Mouse (Mus musculus): Measurements from ENCODE around the gene Coro2b. TPM values are rescaled to one million over a fixed set of nuclear protein-coding genes. Genes with fewer than 3 reads are reported as not detected.
A peak's percentile ranks its signal among the peaks of the same experiment; 100 is the strongest.

Gene Coro2b
- polyA plus RNA-seq, 1 experiment from 2014 or later: 9.0 TPM

DNA sequence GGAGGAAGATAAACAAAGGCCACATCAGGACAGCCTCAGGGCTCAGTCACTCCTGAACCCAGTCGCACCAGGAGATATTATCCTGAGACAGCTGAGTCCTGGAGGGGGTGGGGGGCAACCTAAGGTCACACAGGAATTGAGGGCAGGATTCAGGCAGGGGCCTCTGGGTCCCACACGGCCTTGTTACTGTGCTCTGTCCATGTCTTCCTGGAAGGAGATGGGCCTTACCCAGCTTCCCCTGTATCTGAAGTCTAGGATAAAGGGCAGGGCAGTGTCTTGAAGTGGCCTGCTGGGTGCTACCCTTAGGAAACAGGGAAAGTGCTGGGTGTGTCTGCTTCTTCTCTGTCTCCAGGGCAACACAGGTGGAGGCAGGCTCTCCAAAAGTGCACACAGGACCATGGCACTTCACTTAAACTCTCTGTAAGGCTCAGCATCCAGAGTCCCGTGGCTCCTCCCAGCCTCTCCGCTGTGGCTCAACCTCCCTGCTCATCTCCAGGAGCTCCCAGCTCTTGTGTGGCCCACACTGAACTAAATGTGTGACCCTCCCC, 12.0 kb downstream of the Coro2b start:
- H3K27me3 ChIP-seq (replicated peaks; ENCODE audit: control insufficient read depth, insufficient read depth, low read length): no peaks in the 10 kb centered on the region
- DNase-seq (ENCODE audit: low spot score) (no peak), ATAC-seq (replicated peaks; ENCODE audit: low FRiP score, low TSS enrichment, low read depth) (no peak)
- H3K4me1 ChIP-seq (replicated peaks; ENCODE audit: control insufficient read depth, insufficient read depth, low read length): peaks cover 45% of the 10 kb centered on the region
- H3K36me3 ChIP-seq (ENCODE audit: control insufficient read depth, insufficient read depth, low read length): no peaks in the 10 kb centered on the region
- H3K9me3 ChIP-seq (ENCODE audit: control insufficient read depth, low read length): no peaks in the 10 kb centered on the region
- no peak overlapping the region for H3K9ac ChIP-seq (ENCODE audit: low read length)
- H3K27ac ChIP-seq (ENCODE audit: low read depth): no peak overlapping the region; the same call in 1 of the 2 replicates
- no peak overlapping the region for H3K4me2 ChIP-seq (ENCODE audit: low read length)
- H3K4me3 ChIP-seq (ENCODE audit: low read depth, low read length): no peak overlapping the region
- 50% methylated on average over 4 of the region's 4 CpGs for WGBS

GRCm38 (mm10) chr9:62522791-62523471, 13.9 kb downstream of the Coro2b start:
- ATAC-seq (replicated peaks; ENCODE audit: low FRiP score, low TSS enrichment, low read depth) (no peak), DNase-seq (ENCODE audit: low spot score) (no peak)
- Histone ChIP-seq H3K27ac (ENCODE audit: low read depth) (no peak overlapping the region), H3K9me3 (ENCODE audit: control insufficient read depth, low read length) (no peaks in the 10 kb centered on the region), H3K36me3 (ENCODE audit: control insufficient read depth, insufficient read depth, low read length) (no peaks in the 10 kb centered on the region), H3K4me1 (replicated peaks; ENCODE audit: control insufficient read depth, insufficient read depth, low read length) (peaks cover 45% of the 10 kb centered on the region), H3K4me3 (ENCODE audit: low read depth, low read length) (no peak overlapping the region), H3K4me2 (ENCODE audit: low read length) (peak overlapping the region; percentile 5; the same call in 1 of the 2 replicates), H3K27me3 (replicated peaks; ENCODE audit: control insufficient read depth, insufficient read depth, low read length) (no peaks in the 10 kb centered on the region; the same call in 1 of the 2 replicates), H3K9ac (ENCODE audit: low read length) (no peak overlapping the region)
- WGBS: 11% methylated on average over 15 of the region's 15 CpGs

GRCm38 (mm10) chr9:62522211-62522610, 14.6 kb downstream of the Coro2b start:
- Histone ChIP-seq H3K9me3 (ENCODE audit: control insufficient read depth, low read length) (no peaks in the 10 kb centered on the region), H3K27ac (ENCODE audit: low read depth) (no peak overlapping the region; the same call in 1 of the 2 replicates), H3K27me3 (replicated peaks; ENCODE audit: control insufficient read depth, insufficient read depth, low read length) (no peaks in the 10 kb centered on the region; the same call in 1 of the 2 replicates), H3K9ac (ENCODE audit: low read length) (no peak overlapping the region), H3K4me2 (ENCODE audit: low read length) (no peak overlapping the region), H3K36me3 (ENCODE audit: control insufficient read depth, insufficient read depth, low read length) (no peaks in the 10 kb centered on the region), H3K4me3 (ENCODE audit: low read depth, low read length) (no peak overlapping the region), H3K4me1 (replicated peaks; ENCODE audit: control insufficient read depth, insufficient read depth, low read length) (peaks cover 45% of the 10 kb centered on the region)
- WGBS: 64% methylated on average over 5 of the region's 5 CpGs
- DNase-seq (ENCODE audit: low spot score) (no peak), ATAC-seq (replicated peaks; ENCODE audit: low FRiP score, low TSS enrichment, low read depth) (no peak)

DNA sequence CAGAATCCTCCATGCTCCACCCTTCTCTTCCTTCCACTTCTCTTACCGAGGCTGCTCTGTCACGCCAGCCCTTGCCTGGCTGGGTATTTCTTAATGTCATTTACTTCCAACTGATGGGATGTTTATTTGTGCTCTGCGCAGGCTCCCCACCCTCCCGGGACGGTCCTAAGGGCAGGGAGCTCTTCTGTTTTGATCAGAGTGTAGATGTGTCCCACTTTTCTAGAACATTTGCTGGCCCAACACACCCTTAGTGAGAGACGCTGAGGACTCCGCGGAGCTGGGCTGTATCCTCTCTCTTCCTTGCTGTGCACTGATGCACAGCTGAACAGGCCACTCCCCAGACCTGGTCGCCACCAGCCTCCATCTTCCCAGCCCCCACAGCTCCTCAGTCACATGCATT, 15.3 kb downstream of the Coro2b start:
- H3K4me3 ChIP-seq (ENCODE audit: low read depth, low read length): no peak overlapping the region
- H3K4me1 ChIP-seq (replicated peaks; ENCODE audit: control insufficient read depth, insufficient read depth, low read length): peaks cover 42% of the 10 kb centered on the region
- no peaks in the 10 kb centered on the region for H3K36me3 ChIP-seq (ENCODE audit: control insufficient read depth, insufficient read depth, low read length)
- no peak overlapping the region for H3K4me2 ChIP-seq (ENCODE audit: low read length)
- H3K9ac ChIP-seq (ENCODE audit: low read length): no peak overlapping the region
- H3K27ac ChIP-seq (ENCODE audit: low read depth): peak overlapping the region; percentile 22; the same call in 1 of the 2 replicates
- H3K27me3 ChIP-seq (replicated peaks; ENCODE audit: control insufficient read depth, insufficient read depth, low read length): no peaks in the 10 kb centered on the region; the same call in 1 of the 2 replicates
- DNase-seq (ENCODE audit: low spot score) (no peak), ATAC-seq (replicated peaks; ENCODE audit: low FRiP score, low TSS enrichment, low read depth) (no peak)
- no peaks in the 10 kb centered on the region for H3K9me3 ChIP-seq (ENCODE audit: control insufficient read depth, low read length)
- 45% methylated on average over 9 of the region's 9 CpGs for WGBS

- whole genome bisulfite sequencing: 43% methylated on average over 9 of the region's 9 CpGs
- ATAC-seq (replicated peaks; ENCODE audit: low FRiP score, low TSS enrichment, low read depth): no peak
- Histone ChIP-seq H3K9ac (ENCODE audit: low read length) (no peak overlapping the region), H3K4me2 (ENCODE audit: low read length) (no peak overlapping the region), H3K4me1 (replicated peaks; ENCODE audit: control insufficient read depth, insufficient read depth, low read length) (peaks cover 36% of the 10 kb centered on the region), H3K27ac (ENCODE audit: low read depth) (peak overlapping the region; percentile 22; the same call in 1 of the 2 replicates), H3K4me3 (ENCODE audit: low read depth, low read length) (no peak overlapping the region), H3K27me3 (replicated peaks; ENCODE audit: control insufficient read depth, insufficient read depth, low read length) (no peaks in the 10 kb centered on the region; the same call in 1 of the 2 replicates), H3K9me3 (ENCODE audit: control insufficient read depth, low read length) (no peaks in the 10 kb centered on the region), H3K36me3 (ENCODE audit: control insufficient read depth, insufficient read depth, low read length) (no peaks in the 10 kb centered on the region)
- no peak for DNase-seq (ENCODE audit: low spot score)
These were observed 15.9 kb downstream of the Coro2b start for GRCm38 (mm10) chr9:62520933-62521332.

DNA sequence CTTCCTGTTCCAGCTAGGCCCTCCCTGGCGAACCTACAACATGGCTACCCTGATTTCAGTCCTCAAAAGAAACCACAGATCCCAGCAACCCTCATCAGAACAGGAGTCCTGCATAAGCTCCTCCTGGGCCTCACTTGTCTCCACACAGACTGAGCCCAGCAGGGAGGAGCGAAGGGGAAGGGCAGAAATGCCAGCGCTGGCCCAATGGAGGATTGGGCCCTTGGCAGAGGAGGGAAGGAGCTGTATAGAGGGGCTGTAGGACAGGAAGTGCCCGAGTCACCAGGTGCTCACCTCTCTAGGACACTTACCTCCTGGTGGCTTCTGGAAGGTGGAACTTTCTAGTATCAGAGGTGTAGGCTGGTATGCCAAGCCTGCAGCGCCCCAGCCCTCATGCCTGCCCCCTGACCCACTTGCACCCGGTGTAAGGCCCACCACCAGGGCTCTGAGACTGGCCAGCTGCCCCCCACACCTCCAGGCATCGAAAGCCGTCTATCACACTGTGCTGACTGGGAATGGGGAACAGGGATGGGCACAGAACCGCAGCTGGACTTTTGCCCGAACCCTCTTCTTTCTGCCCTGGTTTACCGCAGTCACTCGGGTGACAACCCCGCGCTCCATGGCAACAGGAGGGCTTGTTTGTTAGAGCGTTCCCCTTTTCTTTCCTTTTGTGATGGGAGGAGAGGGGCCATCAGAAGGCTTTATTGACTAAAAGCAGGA, 16.9 kb downstream of the Coro2b start:
- H3K9ac ChIP-seq (ENCODE audit: low read length): no peak overlapping the region
- DNase-seq (ENCODE audit: low spot score) (no peak), ATAC-seq (replicated peaks; ENCODE audit: low FRiP score, low TSS enrichment, low read depth) (no peak)
- no peak overlapping the region for H3K4me3 ChIP-seq (ENCODE audit: low read depth, low read length)
- H3K36me3 ChIP-seq (ENCODE audit: control insufficient read depth, insufficient read depth, low read length): no peaks in the 10 kb centered on the region
- 72% methylated on average over 15 of the region's 15 CpGs for WGBS
- no peaks in the 10 kb centered on the region; the same call in 1 of the 2 replicates for H3K27me3 ChIP-seq (replicated peaks; ENCODE audit: control insufficient read depth, insufficient read depth, low read length)
- no peak overlapping the region for H3K27ac ChIP-seq (ENCODE audit: low read depth)
- peaks cover 35% of the 10 kb centered on the region for H3K4me1 ChIP-seq (replicated peaks; ENCODE audit: control insufficient read depth, insufficient read depth, low read length)
- H3K9me3 ChIP-seq (ENCODE audit: control insufficient read depth, low read length): no peaks in the 10 kb centered on the region
- H3K4me2 ChIP-seq (ENCODE audit: low read length): no peak overlapping the region

GRCm38 (mm10) chr9:62519334-62519733, 17.5 kb downstream of the Coro2b start:
- Histone ChIP-seq H3K4me1 (replicated peaks; ENCODE audit: control insufficient read depth, insufficient read depth, low read length) (peaks cover 34% of the 10 kb centered on the region), H3K27ac (ENCODE audit: low read depth) (no peak overlapping the region), H3K27me3 (replicated peaks; ENCODE audit: control insufficient read depth, insufficient read depth, low read length) (no peaks in the 10 kb centered on the region; the same call in 1 of the 2 replicates), H3K4me2 (ENCODE audit: low read length) (no peak overlapping the region), H3K36me3 (ENCODE audit: control insufficient read depth, insufficient read depth, low read length) (no peaks in the 10 kb centered on the region), H3K9me3 (ENCODE audit: control insufficient read depth, low read length) (no peaks in the 10 kb centered on the region), H3K9ac (ENCODE audit: low read length) (no peak overlapping the region), H3K4me3 (ENCODE audit: low read depth, low read length) (no peak overlapping the region)
- ATAC-seq (replicated peaks; ENCODE audit: low FRiP score, low TSS enrichment, low read depth): no peak
- no peak for DNase-seq (ENCODE audit: low spot score)
- 91% methylated on average over 10 of the region's 10 CpGs for WGBS

- 75% methylated on average over 4 of the region's 4 CpGs for WGBS
- no peaks in the 10 kb centered on the region for H3K9me3 ChIP-seq (ENCODE audit: control insufficient read depth, low read length)
- no peak overlapping the region for H3K9ac ChIP-seq (ENCODE audit: low read length)
- H3K36me3 ChIP-seq (ENCODE audit: control insufficient read depth, insufficient read depth, low read length): no peaks in the 10 kb centered on the region
- H3K4me1 ChIP-seq (replicated peaks; ENCODE audit: control insufficient read depth, insufficient read depth, low read length): peaks cover 33% of the 10 kb centered on the region
- H3K27me3 ChIP-seq (replicated peaks; ENCODE audit: control insufficient read depth, insufficient read depth, low read length): no peaks in the 10 kb centered on the region; the same call in 1 of the 2 replicates
- H3K4me2 ChIP-seq (ENCODE audit: low read length): no peak overlapping the region
- no peak for DNase-seq (ENCODE audit: low spot score)
- no peak overlapping the region for H3K4me3 ChIP-seq (ENCODE audit: low read depth, low read length)
- no peak overlapping the region for H3K27ac ChIP-seq (ENCODE audit: low read depth)
- ATAC-seq (replicated peaks; ENCODE audit: low FRiP score, low TSS enrichment, low read depth): no peak
These were observed 18.3 kb downstream of the Coro2b start for GRCm38 (mm10) chr9:62518572-62518971.

Measured in intestine, embryonic 14.5 days (tissue).